Mouse (Mus musculus): ENCODE measurements around the gene Vamp5.

- TF ChIP-seq CHD1 (IDR thresholded peaks at IDR 0.05; ENCODE audit: low read depth, low read length) = no peak
- TF ChIP-seq POLR2AphosphoS2 (IDR thresholded peaks at IDR 0.05; ENCODE audit: low read depth, low read length) = no peak
- TF ChIP-seq MYC (IDR thresholded peaks at IDR 0.05; ENCODE audit: low read depth, low read length) = 0 out of 2 replicates have a peak, but pooled peaks have one; percentile 16
- TF ChIP-seq ETS1 (conservative IDR thresholded peaks at IDR 0.05; ENCODE audit: low read depth, low read length) = no peak
- no peak for TF ChIP-seq CTCF (conservative IDR thresholded peaks at IDR 0.05 in 1 of 2, IDR thresholded peaks at IDR 0.05 in 1 of 2; ENCODE audit: low read depth in 2 of 2, low read length in 2 of 2)
- TF ChIP-seq POLR2A (IDR thresholded peaks at IDR 0.05; ENCODE audit: low read depth, low read length) = no peak
- no peak for TF ChIP-seq KAT2A (IDR thresholded peaks at IDR 0.05; ENCODE audit: insufficient replicate concordance, low read length)
- TF ChIP-seq HCFC1 (IDR thresholded peaks at IDR 0.05; ENCODE audit: low read depth, low read length) = no peak
- TF ChIP-seq RCOR1 (conservative IDR thresholded peaks at IDR 0.05; ENCODE audit: low read depth, low read length) = no peak
- TF ChIP-seq SMC3 (IDR thresholded peaks at IDR 0.05; ENCODE audit: low read depth, low read length) = no peak
- TF ChIP-seq E2F4 (IDR thresholded peaks at IDR 0.05; ENCODE audit: insufficient replicate concordance, low read depth, low read length) = no peak
- TF ChIP-seq ZKSCAN1 (IDR thresholded peaks at IDR 0.05; ENCODE audit: borderline replicate concordance, low read depth, low read length) = no peak
- no peak for TF ChIP-seq NELFE (IDR thresholded peaks at IDR 0.05; ENCODE audit: low read depth, low read length)
- TF ChIP-seq MEF2A (IDR thresholded peaks at IDR 0.05; ENCODE audit: borderline replicate concordance, low read depth, low read length) = no peak
These were observed 34.6 kb downstream of the Vamp5 start for GRCm38 (mm10) chr6:72345633-72346032.
